Mouse (Mus musculus): ENCODE measurements around the gene Dusp1. TPM values are rescaled to one million over a fixed set of nuclear protein-coding genes. Genes with fewer than 3 reads are reported as not detected.

The Dusp1 gene
- polyA plus RNA-seq, 1 experiment from 2014 or later, result 40.2 TPM

DNA sequence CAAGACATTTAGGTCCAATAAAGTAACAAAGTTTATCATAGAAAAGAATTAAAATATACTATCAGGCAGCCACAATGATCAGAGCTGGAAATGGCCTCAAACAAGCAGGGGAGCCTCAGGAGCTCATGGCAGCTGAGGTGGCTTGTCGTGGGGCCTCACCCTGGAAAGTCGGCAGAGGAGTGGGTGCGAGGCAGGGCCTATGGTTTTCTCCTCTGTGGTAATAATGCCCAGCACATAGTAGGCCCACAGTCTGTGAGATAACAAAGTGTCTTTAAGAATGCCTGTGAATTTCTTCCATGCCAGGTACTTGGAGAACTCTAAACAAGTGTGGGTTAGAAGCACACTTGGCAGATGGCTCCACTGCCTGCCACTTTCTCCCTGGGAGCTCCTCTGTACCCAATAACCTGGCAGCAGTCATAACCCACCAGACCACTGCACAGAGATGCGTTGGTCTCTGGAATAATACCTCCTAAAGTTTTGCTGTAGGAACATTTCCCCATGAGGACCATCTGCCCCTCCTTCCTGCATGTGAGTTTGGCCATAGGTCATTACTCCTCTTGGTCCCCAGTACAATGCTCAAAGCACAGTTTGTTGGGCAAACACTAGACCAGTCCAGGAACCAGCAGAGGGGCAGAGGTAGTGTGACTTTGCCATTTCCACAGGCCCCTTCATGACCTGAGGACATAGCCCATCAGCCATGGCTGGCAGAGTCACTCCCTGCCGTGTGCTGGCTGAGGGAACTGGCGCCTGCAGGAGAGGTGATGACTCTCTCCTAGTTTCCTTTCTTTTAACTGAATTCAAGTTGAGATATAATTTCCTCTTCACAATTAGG lies 48.3 kb downstream of the Dusp1 start:
- Histone ChIP-seq H3K4me3 (no peak overlapping the region), H3K4me1 (peaks cover 10% of the 10 kb centered on the region; the same call in 1 of the 2 replicates), H3K27ac (no peak overlapping the region), H3K9ac (no peak overlapping the region), H3K27me3 (no peaks in the 10 kb centered on the region), H3K4me2 (no peak overlapping the region), H3K36me3 (ENCODE audit: poor library complexity, severe bottlenecking) (no peaks in the 10 kb centered on the region), H3K9me3 (replicated peaks) (no peaks in the 10 kb centered on the region)
- ATAC-seq, result no peak
- 82% methylated on average over 6 of the region's 6 CpGs for WGBS

DNA sequence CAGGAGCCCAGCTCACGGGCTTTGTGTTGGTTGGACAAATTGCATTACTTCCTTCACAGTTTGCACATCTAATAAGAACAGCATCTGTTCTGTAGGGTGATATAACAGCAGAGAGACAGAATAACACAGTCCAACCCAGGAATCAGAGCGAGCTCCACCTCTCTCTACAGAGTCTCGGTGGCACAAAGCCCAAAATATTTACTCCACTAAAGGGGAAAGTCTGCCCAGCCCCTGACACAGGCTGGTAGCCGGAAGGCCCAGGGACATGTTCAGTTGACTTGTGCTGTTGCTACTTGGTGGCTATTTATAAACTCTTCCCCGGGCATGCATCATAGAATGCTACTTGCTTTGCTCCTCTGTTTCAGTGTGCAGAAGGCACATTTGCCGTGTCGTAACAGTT lies 49.0 kb downstream of the Dusp1 start:
- Histone ChIP-seq H3K36me3 (ENCODE audit: poor library complexity, severe bottlenecking) (no peaks in the 10 kb centered on the region), H3K27ac (no peak overlapping the region), H3K27me3 (no peaks in the 10 kb centered on the region), H3K9me3 (replicated peaks) (no peaks in the 10 kb centered on the region), H3K4me2 (no peak overlapping the region), H3K4me3 (no peak overlapping the region), H3K9ac (no peak overlapping the region), H3K4me1 (peaks cover 10% of the 10 kb centered on the region; the same call in 1 of the 2 replicates)
- no peak for ATAC-seq
- 72% methylated on average over 7 of the region's 7 CpGs for WGBS

DNA sequence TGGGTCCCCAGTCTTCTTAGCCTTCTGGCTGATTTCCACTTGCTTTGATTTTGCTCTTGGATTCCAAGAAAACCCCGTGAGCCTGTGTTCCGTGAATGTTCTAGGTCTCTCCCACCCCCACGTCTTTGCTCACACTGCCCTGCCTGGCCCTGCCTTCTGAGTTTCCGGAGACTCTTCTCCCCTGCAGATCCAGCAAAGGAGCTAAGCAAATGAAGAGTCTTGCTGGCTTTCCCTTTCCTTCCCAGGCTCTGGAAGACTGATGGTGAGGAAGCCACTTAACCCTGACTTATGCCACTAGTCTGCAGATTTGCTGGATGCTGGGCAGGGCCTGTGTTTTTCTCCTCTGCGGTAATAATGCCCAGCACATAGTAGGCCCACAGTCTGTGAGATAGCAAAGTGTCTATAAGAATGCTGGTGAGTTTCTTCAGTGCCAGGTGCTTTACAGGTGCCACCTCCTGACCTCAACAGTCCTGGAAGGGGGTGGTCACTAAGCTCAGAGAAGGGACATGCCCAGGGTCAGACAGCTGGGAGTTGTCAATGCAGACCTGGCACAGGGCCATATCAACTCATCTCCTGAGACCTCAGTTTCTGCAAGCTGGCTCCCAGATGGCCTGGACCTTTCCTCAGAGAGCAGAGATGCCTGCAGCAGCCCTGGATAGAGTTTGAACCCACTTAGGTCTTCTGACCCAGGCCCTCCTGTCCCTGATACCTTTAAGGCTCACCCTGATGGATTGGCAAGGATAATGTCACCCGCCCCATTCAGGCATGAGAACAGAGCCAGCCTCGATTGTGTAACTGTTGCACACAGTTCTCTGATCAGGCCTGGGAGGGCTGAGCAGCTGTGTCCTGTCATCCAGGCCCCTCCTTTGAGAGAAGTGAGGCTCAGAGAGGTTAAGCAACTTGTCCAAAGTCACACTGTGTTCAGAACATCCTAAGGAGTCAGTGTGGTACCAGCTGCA lies 49.8 kb downstream of the Dusp1 start:
- peaks cover 10% of the 10 kb centered on the region; the same call in 1 of the 2 replicates for H3K4me1 ChIP-seq
- no peak overlapping the region for H3K27ac ChIP-seq
- H3K9ac ChIP-seq, result no peak overlapping the region
- 77% methylated on average over 7 of the region's 7 CpGs for WGBS
- H3K4me2 ChIP-seq, result no peak overlapping the region
- H3K4me3 ChIP-seq, result no peak overlapping the region
- no peaks in the 10 kb centered on the region for H3K9me3 ChIP-seq (replicated peaks)
- ATAC-seq, result no peak
- H3K36me3 ChIP-seq (ENCODE audit: poor library complexity, severe bottlenecking), result no peaks in the 10 kb centered on the region
- no peaks in the 10 kb centered on the region for H3K27me3 ChIP-seq

DNA sequence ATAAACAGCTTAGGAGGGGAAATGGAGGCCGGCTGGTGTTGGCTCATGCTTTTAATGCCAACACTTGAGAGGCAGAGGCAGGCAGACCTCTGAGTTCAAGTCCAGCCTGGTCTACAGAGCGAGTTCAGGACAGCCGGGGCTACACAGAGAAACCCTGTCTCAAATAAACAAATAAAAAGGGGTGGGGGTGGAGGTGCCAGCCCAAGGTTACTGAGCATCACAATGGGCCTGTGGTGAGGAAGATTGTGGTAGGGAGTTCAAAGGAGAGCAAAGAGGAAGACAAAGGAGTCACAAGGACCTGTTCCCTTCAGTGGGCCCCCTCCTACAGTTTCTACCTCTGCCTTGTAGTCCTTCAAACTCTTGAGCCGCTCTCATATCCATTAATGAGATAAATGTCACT lies 50.7 kb downstream of the Dusp1 start:
- no peak overlapping the region for H3K4me2 ChIP-seq
- no peaks in the 10 kb centered on the region for H3K27me3 ChIP-seq
- 69% methylated on average over 4 of the region's 4 CpGs for WGBS
- no peaks in the 10 kb centered on the region for H3K9me3 ChIP-seq (replicated peaks)
- H3K4me3 ChIP-seq, result no peak overlapping the region
- H3K27ac ChIP-seq, result no peak overlapping the region
- peaks cover 4% of the 10 kb centered on the region for H3K36me3 ChIP-seq (ENCODE audit: poor library complexity, severe bottlenecking)
- no peak overlapping the region for H3K9ac ChIP-seq
- no peak for ATAC-seq
- peaks cover 18% of the 10 kb centered on the region for H3K4me1 ChIP-seq

DNA sequence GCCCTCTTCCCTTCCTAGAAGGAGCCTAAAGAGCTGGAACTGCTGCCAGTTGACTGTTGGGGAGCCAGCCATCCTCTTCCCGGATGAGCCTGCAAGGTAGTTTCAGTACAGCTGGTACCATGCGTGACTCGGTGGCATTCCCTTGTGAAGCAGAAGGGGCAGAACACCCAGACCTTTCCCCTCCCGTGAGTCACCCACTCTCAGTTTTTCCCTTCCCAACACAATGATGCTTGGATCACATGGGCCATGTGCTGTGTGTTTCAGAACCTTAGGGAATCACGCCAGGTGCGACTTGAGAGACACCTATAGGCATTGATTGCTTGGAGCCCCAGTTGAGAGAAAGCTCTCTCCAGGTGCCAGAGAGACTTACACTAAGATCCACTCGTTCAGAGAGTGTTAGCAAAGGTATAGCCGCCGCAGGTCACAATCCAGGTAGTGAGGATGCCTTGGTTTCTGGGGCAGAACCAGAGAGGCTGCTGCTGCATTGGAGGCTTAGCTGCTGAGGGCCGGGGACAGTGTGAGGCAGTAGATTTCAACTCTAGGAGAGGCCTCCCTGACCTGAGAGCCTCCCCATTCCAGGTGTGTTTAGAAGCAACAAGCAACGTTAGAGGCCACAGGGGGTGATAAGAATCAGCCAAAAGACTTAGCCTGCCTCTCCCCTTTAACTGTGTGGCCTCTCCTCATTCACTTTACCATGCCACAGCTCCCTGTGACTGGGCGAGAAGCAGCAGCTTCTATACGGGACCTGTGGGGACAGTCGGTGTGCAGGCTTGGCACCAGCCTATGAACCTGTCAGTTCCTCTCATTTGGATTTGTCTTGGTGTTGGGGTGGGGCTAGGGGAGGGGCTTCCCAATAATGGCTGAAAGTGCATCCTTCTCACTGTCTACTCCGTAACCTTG lies 51.5 kb downstream of the Dusp1 start:
- ATAC-seq, result no peak
- peaks cover 27% of the 10 kb centered on the region for H3K4me1 ChIP-seq
- no peaks in the 10 kb centered on the region for H3K27me3 ChIP-seq
- no peak overlapping the region for H3K9ac ChIP-seq
- 82% methylated on average over 15 of the region's 15 CpGs for WGBS
- no peaks in the 10 kb centered on the region for H3K9me3 ChIP-seq (replicated peaks)
- H3K4me2 ChIP-seq, result no peak overlapping the region
- H3K27ac ChIP-seq, result no peak overlapping the region
- no peak overlapping the region for H3K4me3 ChIP-seq
- peaks cover 12% of the 10 kb centered on the region for H3K36me3 ChIP-seq (ENCODE audit: poor library complexity, severe bottlenecking)

DNA sequence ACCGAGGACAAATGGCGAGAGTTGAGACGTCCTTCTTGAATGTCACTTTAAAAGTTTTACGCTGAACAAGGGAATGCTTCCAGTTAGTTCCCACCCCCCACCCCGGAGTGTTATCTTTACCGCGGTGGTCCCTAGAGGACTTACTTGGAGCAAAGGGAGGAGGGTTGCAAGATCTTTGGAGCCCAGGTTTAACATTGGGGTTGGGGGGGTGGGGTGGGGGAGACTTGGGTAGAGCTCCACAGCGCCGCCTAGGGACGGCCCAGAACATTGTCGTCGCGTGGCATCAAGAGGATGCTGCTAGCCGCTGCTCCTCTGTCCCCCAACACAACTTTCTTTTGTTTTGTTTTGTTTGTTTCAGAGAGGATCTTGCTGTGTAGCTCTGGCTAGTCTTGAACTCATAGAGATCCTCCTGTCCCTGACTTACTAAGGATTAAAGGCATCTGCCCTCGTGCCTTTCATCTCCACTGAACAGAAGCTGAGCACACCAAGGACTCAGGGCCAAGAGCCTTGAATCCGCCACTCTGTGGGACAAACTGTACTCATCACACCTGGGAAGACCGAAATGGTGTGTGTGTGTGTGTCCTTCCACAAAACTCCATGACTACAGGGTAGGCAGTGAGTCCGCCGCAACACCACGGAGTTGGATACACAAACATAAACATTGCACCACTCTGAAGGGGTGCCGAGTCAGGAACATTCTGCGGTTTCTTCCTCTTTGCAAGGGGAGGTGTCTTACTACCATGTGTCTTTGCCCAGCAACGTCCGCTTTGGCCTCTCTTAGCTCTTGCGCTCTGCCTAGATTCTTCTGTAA lies 52.8 kb downstream of the Dusp1 start:
- H3K9ac ChIP-seq, result peak overlapping the region; percentile 98
- H3K9me3 ChIP-seq (replicated peaks), result no peaks in the 10 kb centered on the region
- H3K27me3 ChIP-seq, result no peaks in the 10 kb centered on the region
- WGBS, result 26% methylated on average over 25 of the region's 25 CpGs
- peaks cover 39% of the 10 kb centered on the region for H3K4me1 ChIP-seq
- ATAC-seq, result no peak; the same call in 1 of the 2 replicates
- peak overlapping the region; percentile 98 for H3K27ac ChIP-seq
- peak overlapping the region; percentile 83 for H3K4me3 ChIP-seq
- H3K36me3 ChIP-seq (ENCODE audit: poor library complexity, severe bottlenecking), result peaks cover 14% of the 10 kb centered on the region
- H3K4me2 ChIP-seq, result peak overlapping the region; percentile 89

DNA sequence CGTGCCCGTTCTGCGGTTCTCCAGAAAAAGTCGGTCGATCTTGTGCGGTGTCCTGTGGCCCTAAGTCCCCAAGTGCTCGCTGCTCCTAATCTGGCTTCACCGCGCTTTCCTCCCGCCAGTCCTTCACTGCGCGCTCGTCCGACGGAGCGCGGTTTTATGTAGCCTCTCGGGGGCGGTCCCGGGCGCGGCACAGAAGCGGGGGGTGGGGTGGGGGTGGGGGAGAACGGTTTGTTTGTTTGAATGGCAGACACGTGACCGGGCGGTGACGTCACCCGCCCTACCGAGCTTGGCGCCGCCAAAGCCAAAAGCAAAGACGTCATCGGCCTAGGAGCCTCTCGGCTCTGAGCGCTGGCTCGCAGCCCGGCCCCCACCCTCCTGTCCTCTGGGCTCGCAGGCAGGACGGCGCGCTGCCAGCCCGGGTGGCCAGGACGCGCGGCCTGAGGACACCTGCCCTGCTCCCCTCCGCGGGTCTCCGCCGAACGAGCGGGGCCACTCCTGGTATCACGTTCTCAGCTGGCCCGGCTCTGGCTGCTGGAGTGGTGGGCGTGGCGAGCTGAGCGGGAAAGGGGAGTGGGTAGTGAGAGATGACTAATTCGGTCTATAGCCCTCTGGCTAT lies 53.5 kb downstream of the Dusp1 start:
- peak; percentile 88 for ATAC-seq
- H3K4me1 ChIP-seq, result peaks cover 46% of the 10 kb centered on the region
- peak overlapping the region; percentile 89 for H3K4me2 ChIP-seq
- H3K27ac ChIP-seq, result peak overlapping the region; percentile 98
- no peaks in the 10 kb centered on the region for H3K9me3 ChIP-seq (replicated peaks)
- peaks cover 14% of the 10 kb centered on the region for H3K36me3 ChIP-seq (ENCODE audit: poor library complexity, severe bottlenecking)
- no peaks in the 10 kb centered on the region for H3K27me3 ChIP-seq
- peak overlapping the region; percentile 83 for H3K4me3 ChIP-seq
- under 1% methylated on average over 58 of the region's 58 CpGs for WGBS
- H3K9ac ChIP-seq, result peak overlapping the region; percentile 98

DNA sequence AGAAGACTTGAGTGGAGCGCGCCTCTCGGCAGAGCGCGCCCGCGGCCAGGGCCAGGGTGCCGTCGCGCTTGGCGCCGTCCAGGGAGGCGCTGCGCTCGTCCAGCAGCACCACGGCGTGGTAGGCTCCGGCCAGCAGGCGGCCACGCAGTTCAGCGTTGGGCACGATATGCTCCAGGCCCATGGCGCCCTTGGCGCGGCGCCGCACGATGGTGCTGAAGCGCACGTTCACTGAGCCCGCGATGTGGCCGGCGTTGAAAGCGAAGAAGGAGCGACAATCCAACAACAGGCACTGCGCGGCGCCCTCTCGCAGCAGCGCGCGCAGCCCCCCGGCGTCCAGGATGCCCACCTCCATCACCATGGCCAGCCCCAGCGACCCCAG lies 54.0 kb downstream of the Dusp1 start:
- H3K4me1 ChIP-seq, result peaks cover 47% of the 10 kb centered on the region
- peak; percentile 52 for ATAC-seq
- WGBS, result under 1% methylated on average over 41 of the region's 46 CpGs

DNA sequence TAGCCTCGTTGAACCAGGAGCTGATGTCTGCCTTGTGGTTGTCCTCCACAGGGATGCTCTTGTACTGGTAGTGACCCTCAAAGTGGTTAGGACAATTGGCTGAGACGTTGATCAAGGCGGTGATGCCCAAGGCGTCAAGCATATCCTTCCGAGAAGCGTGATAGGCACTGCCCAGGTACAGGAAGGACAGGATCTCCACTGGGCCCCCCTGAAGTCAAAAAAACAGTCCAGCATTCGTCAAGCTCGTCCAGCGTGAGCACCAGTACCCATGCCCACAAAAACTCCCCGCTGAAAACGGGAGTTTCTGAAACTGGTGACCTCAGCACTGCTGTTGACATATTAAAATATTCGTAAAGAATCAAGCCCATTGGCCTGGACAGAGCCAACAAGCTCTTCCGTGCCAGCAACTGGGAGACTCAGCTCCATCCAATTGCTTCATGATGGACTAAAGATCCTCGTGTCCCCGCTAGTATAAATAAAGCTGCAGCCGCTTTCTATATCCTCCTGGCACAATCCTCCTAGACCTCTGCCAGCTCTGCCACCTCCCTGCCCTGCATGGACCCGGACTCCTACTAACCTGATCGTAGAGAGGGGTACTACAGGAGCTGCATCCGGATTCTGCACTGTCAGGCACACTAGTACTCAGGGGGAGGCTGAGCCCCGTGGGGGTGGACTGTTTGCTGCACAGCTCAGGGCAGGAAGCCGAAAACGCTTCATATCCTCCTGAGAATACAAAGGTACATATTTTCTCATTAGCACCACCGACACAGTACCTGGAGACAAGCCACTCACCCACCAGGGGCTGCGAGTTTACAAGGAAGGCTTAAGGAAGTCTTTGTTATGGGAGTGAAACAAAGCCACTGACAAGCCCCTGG lies 54.7 kb downstream of the Dusp1 start:
- peaks cover 51% of the 10 kb centered on the region for H3K4me1 ChIP-seq
- H3K27me3 ChIP-seq, result no peaks in the 10 kb centered on the region
- H3K36me3 ChIP-seq (ENCODE audit: poor library complexity, severe bottlenecking), result peaks cover 14% of the 10 kb centered on the region
- peak overlapping the region; percentile 89 for H3K4me2 ChIP-seq
- no peaks in the 10 kb centered on the region for H3K9me3 ChIP-seq (replicated peaks)
- peak overlapping the region; percentile 98 for H3K9ac ChIP-seq
- H3K4me3 ChIP-seq, result peak overlapping the region; percentile 83
- peak overlapping the region; percentile 98 for H3K27ac ChIP-seq
- whole genome bisulfite sequencing, result 17% methylated on average over 24 of the region's 24 CpGs
- ATAC-seq, result no peak

More for the DNA sequence above, 54.0 kb downstream of the Dusp1 start:
- no peaks in the 10 kb centered on the region for H3K27me3 ChIP-seq
- H3K4me2 ChIP-seq, result peak overlapping the region; percentile 89
- H3K36me3 ChIP-seq (ENCODE audit: poor library complexity, severe bottlenecking), result peaks cover 14% of the 10 kb centered on the region
- peak overlapping the region; percentile 98 for H3K9ac ChIP-seq
- H3K9me3 ChIP-seq (replicated peaks), result no peaks in the 10 kb centered on the region
- peak overlapping the region; percentile 83 for H3K4me3 ChIP-seq
- peak overlapping the region; percentile 98 for H3K27ac ChIP-seq

All from forebrain, embryonic 13.5 days (tissue).